Mouse (Mus musculus) C2C12 (cell line): ENCODE data around the gene Dll1. TPM values are rescaled to one million over a fixed set of nuclear protein-coding genes. Genes with fewer than 3 reads are reported as not detected.

ENCODE experiments used
- H3K27me3 ChIP-seq: one replicate; pipeline ENCODE4 v1.6.1; 2011; ENCODE audit not compliant: control insufficient read depth, insufficient read depth, insufficient read length
- H3K36me3 ChIP-seq: one replicate; pipeline ENCODE4 v1.6.1; 2011; ENCODE audit not compliant: control insufficient read depth, insufficient read depth
- H3K4me3 ChIP-seq: one replicate; pipeline ENCODE4 v1.5.1; 2011; ENCODE audit warnings: mild to moderate bottlenecking, control low read depth; ENCODE audit not compliant: poor library complexity, insufficient read depth, severe bottlenecking
- H3K79me2 ChIP-seq: one replicate; pipeline ENCODE4 v1.6.1; 2011; ENCODE audit not compliant: control insufficient read depth, insufficient read depth
- H3K79me3 ChIP-seq: one replicate; pipeline ENCODE4 v1.6.1; 2011; ENCODE audit warnings: low read depth, control low read depth
- H3ac ChIP-seq: one replicate; pipeline ENCODE3; 2011; ENCODE audit warnings: low read depth; ENCODE audit not compliant: control insufficient read depth, insufficient read length
- CEBPB ChIP-seq: IDR thresholded peaks from one replicate; pipeline ENCODE4 v1.6.1; 2011; ENCODE audit warnings: low read depth, mild to moderate bottlenecking, control low read depth, moderate library complexity
- CTCF ChIP-seq: IDR thresholded peaks from one replicate; pipeline ENCODE4 v1.5.1; 2011; ENCODE audit not compliant: control insufficient read depth, insufficient read depth, insufficient read length
- FOSL1 ChIP-seq: IDR thresholded peaks from one replicate; pipeline ENCODE4 v1.8.0; 2011; ENCODE audit warnings: mild to moderate bottlenecking, low read length; ENCODE audit not compliant: poor library complexity, insufficient read depth, severe bottlenecking
- MAX ChIP-seq: IDR thresholded peaks from one replicate; pipeline ENCODE4 v1.6.1; 2011; ENCODE audit warnings: mild to moderate bottlenecking, control low read depth
- MYOD1 ChIP-seq: IDR thresholded peaks from one replicate; pipeline ENCODE4 v1.6.1; 2011; ENCODE audit warnings: low read depth; ENCODE audit not compliant: control insufficient read depth, insufficient read length
- MYOG ChIP-seq: IDR thresholded peaks from one replicate; pipeline ENCODE4 v1.6.1; 2011; ENCODE audit not compliant: control insufficient read depth, insufficient read length; ENCODE audit errors: extremely low read depth
- USF1 ChIP-seq: IDR thresholded peaks from one replicate; pipeline ENCODE4 v1.6.1; 2011; ENCODE audit warnings: low read depth, mild to moderate bottlenecking, control low read depth, moderate library complexity
- polyA plus RNA-seq: library from polyadenylated mRNA; unstranded; fragments of >200 nt; fragmentation: generic; extraction: Trizol; gene quantifications from one replicate; pipeline ENCODE4 v1.2.1, GENCODE M21; 2012; ENCODE audit warnings: missing spikeins

Dll1 gene
- polyA plus RNA-seq, 1 experiment, result 2.2 TPM

DNA sequence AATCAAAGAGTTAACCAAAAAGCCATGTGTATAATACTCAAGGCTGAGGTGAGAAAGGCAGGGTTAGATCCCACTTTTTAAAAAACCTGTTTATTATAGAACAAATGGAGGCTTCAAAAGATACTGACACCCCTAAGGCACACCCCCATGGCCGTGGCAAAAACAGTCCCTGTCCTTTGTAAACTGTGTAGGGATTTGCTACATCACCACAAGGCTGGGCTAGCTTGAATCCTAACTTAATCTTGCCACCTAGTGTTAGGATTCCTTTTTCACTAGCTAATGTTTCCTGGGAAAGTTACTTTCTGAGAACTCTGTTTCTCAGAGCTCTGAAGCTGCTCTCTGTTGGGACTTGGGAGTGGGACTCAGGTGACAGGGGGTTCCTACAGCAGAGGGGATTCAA lies 1.2 kb upstream of the Dll1 start:
- Histone ChIP-seq H3K79me2 (no peaks in the 10 kb centered on the region), H3K36me3 (no peaks in the 10 kb centered on the region), H3ac (no peak overlapping the region), H3K4me3 (no peak overlapping the region), H3K79me3 (no peaks in the 10 kb centered on the region), H3K27me3 (peaks cover 5% of the 10 kb centered on the region)
- TF ChIP-seq CTCF (peak; percentile 2), USF1 (no peak)

DNA sequence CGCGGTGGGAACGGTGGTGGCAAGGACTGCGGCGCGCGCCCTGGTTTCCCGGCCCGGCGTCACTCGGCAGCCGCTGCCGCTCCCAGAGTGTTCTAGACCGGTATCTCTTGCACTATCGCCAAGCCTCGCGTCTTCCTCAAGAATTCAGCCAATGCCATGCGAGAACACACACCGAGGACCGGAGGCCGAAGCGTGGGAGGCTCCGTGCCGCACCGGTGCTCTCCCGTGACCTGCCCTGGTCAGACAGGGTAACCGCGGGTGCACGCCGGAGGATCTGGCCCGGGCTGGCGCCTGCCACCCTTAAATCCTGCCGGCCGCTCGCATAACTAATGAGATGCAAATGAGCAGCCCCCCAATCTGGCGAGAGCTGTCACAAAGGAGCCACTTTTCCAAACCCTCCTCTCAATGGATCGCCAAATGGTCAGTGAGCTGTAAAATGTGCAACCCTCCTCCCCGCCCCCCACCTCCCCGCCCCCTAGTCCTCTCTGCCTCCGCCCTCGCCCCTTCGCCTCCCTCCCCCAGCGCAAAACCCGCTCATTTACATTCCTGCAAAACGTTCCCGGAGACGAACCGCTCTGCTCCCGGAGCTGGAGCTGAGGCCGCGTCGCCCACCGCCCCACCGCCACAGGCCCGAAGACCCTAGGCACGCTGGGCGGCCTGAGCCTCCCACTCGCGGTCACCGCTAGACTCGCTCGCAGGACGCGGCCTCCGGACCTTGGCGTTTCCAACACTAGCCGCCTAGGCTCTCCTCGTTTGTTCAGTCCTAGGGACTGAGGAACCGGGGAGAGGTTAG lies 775 bp downstream of the Dll1 start:
- no peak for TF ChIP-seq USF1
- no peak for TF ChIP-seq CEBPB
- TF ChIP-seq MYOD1, result no peak
- TF ChIP-seq MYOG, result no peak
- Histone ChIP-seq H3K27me3 (peaks cover 5% of the 10 kb centered on the region), H3K36me3 (no peaks in the 10 kb centered on the region)

DNA sequence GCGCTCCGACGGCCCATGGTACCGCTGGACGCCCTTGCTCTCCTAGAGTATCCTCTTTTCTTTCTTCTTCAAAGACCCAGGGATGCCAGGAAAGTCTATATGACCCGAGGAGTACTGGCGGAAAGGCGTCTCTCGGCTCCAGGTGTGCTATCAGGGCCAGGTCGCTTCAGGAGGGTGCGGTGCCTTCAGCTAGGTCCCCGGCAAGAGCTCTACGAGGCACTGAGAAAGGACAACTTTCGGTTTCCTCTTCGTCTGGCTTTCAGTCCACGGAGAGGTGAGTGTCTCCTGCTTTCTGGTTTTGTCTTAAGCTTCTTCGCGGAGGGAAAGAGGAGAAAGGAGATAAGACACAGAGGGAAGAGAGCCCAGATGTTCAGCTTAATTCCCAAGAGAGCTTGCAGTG lies 1.4 kb downstream of the Dll1 start:
- H3K4me3 ChIP-seq, result peak overlapping the region; percentile 26
- H3ac ChIP-seq, result peak overlapping the region; percentile 72
- H3K36me3 ChIP-seq, result no peaks in the 10 kb centered on the region
- no peaks in the 10 kb centered on the region for H3K79me2 ChIP-seq
- no peaks in the 10 kb centered on the region for H3K79me3 ChIP-seq
- peaks cover 5% of the 10 kb centered on the region for H3K27me3 ChIP-seq
- no peak for TF ChIP-seq USF1
- TF ChIP-seq FOSL1, result no peak
- TF ChIP-seq MYOD1, result no peak
- TF ChIP-seq CTCF, result no peak
- no peak for TF ChIP-seq MAX
- no peak for TF ChIP-seq MYOG
- TF ChIP-seq CEBPB, result no peak

More for the DNA sequence above, 775 bp downstream of the Dll1 start:
- peak overlapping the region; percentile 68 for H3ac ChIP-seq
- peak overlapping the region; percentile 26 for H3K4me3 ChIP-seq
- H3K79me2 ChIP-seq, result no peaks in the 10 kb centered on the region
- H3K79me3 ChIP-seq, result no peaks in the 10 kb centered on the region

DNA sequence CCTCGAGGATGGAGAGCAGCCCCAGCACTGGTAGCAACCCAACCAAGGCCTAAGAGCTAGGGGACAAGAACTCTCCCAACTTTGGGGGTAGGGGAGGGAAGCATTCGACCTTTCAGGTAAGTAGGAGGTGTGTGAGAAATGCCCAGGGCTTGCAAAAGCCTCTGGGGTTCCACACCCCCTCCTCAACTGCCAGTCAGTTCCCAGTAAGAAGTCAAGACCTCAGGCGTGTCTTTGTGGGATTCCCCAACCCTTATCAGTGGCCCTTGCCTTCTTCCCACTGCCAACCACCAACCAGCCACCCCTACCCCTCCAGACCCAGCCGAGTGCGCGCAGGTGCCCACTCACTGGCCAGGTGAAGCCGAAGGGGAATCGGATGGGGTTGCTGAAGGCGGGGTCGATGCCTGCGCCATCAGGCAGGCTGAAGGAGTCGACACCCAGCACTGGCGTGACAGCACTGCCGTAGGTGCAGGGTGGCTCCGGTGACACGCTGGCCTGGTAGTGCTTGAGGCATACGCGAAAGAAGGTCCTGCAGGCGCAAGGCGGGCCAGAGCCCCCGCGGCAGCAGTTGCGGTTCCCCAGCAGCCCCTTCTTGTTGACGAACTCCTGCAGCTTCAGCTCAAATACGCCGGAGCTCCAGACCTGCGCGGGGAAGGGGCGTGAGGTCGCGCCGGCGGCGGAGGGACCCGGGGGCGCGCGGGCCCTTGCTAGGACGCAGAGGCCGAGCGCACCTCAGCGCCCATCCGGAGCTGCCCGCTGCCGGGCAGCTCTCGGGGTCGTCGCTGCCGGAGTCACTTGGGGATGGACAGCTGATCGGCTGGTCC lies 2.1 kb downstream of the Dll1 start:
- Histone ChIP-seq H3K79me3 (no peaks in the 10 kb centered on the region), H3ac (peak overlapping the region; percentile 72), H3K4me3 (no peak overlapping the region), H3K79me2 (no peaks in the 10 kb centered on the region), H3K27me3 (peaks cover 5% of the 10 kb centered on the region), H3K36me3 (no peaks in the 10 kb centered on the region)
- TF ChIP-seq MAX, result no peak
- no peak for TF ChIP-seq CEBPB
- no peak for TF ChIP-seq MYOG
- no peak for TF ChIP-seq FOSL1
- no peak for TF ChIP-seq CTCF
- TF ChIP-seq USF1, result no peak

DNA sequence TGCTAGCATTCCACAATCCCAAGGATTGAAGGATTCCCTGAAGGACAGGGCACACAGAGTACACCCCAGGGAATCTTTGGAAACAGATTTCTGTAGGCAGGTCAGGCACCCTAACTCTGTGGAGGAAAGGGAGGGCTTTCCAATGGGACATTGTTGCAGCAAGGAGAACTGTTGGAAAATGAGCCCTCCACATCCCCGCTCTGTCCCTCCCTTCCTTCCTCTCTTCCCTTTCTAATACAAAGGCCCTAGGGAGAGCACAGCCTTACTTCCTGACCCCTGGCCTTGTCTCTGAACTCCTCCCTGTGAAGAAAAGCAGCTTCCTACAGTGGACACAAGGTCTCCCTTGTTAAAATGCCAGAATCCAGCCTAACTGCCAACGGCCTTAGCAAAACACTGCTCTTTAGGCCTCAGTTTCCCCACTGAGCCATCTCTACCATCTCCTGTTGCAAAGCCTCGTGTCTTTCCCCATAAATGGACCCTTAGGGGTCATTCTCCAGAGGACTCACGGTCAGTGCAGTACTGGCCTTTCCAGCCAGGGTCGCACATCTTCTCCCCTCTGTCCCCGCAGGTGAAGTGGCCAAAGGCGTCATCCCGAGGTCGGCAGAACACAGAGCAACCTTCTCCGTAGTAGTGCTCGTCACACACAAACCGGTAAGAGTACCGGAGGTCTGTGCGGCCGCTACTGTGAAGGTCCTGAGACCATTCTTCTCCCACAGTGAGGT lies 3.6 kb downstream of the Dll1 start:
- Histone ChIP-seq H3K79me2 (no peaks in the 10 kb centered on the region), H3K4me3 (no peak overlapping the region), H3K27me3 (peaks cover 5% of the 10 kb centered on the region), H3ac (no peak overlapping the region), H3K36me3 (no peaks in the 10 kb centered on the region), H3K79me3 (no peaks in the 10 kb centered on the region)
- TF ChIP-seq CEBPB (no peak), MYOD1 (no peak), CTCF (no peak), USF1 (no peak), FOSL1 (no peak), MAX (no peak), MYOG (no peak)
